Mouse (Mus musculus): ENCODE data around the gene Traf3ip3.

Gene Traf3ip3

GRCm38 (mm10) chr1:193201383-193201778, at the start of gene Traf3ip3:
Traf3ip3 (minus strand) TSS chr1:193201703.
- DNase-seq: no peak

- no peak for DNase-seq
Observed at GRCm38 (mm10) chr1:193250026-193250425, 48.5 kb upstream of the Traf3ip3 start.

- no peak for DNase-seq
Observed at GRCm38 (mm10) chr1:193244235-193244634, 42.7 kb upstream of the Traf3ip3 start.

GRCm38 (mm10) chr1:193243571-193244193, 42.2 kb upstream of the Traf3ip3 start:
- no peak for DNase-seq

- DNase-seq: no peak
Observed at GRCm38 (mm10) chr1:193242863-193243262, 41.4 kb upstream of the Traf3ip3 start.

GRCm38 (mm10) chr1:193242238-193242637, 40.7 kb upstream of the Traf3ip3 start:
- DNase-seq: peak; percentile 83

- no peak for DNase-seq
Observed at GRCm38 (mm10) chr1:193241436-193241835, 39.9 kb upstream of the Traf3ip3 start.

GRCm38 (mm10) chr1:193238426-193238825, 36.9 kb upstream of the Traf3ip3 start:
- DNase-seq: no peak

- DNase-seq: no peak
Observed at GRCm38 (mm10) chr1:193234930-193235329, 33.4 kb upstream of the Traf3ip3 start.

- no peak for DNase-seq
Observed at GRCm38 (mm10) chr1:193234130-193234645, 32.7 kb upstream of the Traf3ip3 start.

- no peak for DNase-seq
Observed at GRCm38 (mm10) chr1:193232732-193233131, 31.2 kb upstream of the Traf3ip3 start.

- DNase-seq: no peak
Observed at GRCm38 (mm10) chr1:193230935-193231334, 29.4 kb upstream of the Traf3ip3 start.

GRCm38 (mm10) chr1:193230531-193230930, 29.0 kb upstream of the Traf3ip3 start:
- no peak for DNase-seq

GRCm38 (mm10) chr1:193229570-193229969, 28.1 kb upstream of the Traf3ip3 start:
- DNase-seq: no peak

GRCm38 (mm10) chr1:193227537-193227936, 26.0 kb upstream of the Traf3ip3 start:
- no peak for DNase-seq

GRCm38 (mm10) chr1:193226724-193227522, 25.4 kb upstream of the Traf3ip3 start:
- no peak for DNase-seq

GRCm38 (mm10) chr1:193226114-193226513, 24.6 kb upstream of the Traf3ip3 start:
- no peak for DNase-seq

GRCm38 (mm10) chr1:193225531-193225930, 24.0 kb upstream of the Traf3ip3 start:
- DNase-seq: no peak

- DNase-seq: no peak
Observed at GRCm38 (mm10) chr1:193220408-193220807, 18.9 kb upstream of the Traf3ip3 start.

- DNase-seq: no peak
Observed at GRCm38 (mm10) chr1:193216000-193216399, 14.5 kb upstream of the Traf3ip3 start.

GRCm38 (mm10) chr1:193214053-193214452, 12.6 kb upstream of the Traf3ip3 start:
- no peak for DNase-seq

GRCm38 (mm10) chr1:193211371-193211770, 9.9 kb upstream of the Traf3ip3 start:
- DNase-seq: no peak

GRCm38 (mm10) chr1:193208178-193208577, 6.7 kb upstream of the Traf3ip3 start:
- DNase-seq: peak; percentile 40

- no peak for DNase-seq
Observed at GRCm38 (mm10) chr1:193207503-193207902, 6.0 kb upstream of the Traf3ip3 start, which contains the start of gene Lamb3. Lamb3 (plus strand) TSS chr1:193207699.

Measured in right cerebral cortex, postnatal 25 days (tissue).